Mouse (Mus musculus): ENCODE data around the gene Glrx5. TPM values are rescaled to one million over a fixed set of nuclear protein-coding genes. Genes with fewer than 3 reads are reported as not detected.

Gene Glrx5
- total RNA-seq, 2 experiments from 2014 or later = 57.1 to 65.6 TPM

GRCm38 (mm10) chr12:105003715-105004114, 28.8 kb upstream of the Glrx5 start:
- DNase-seq (ENCODE audit: low spot score in 2 of 2) = no peak

- no peak for DNase-seq (ENCODE audit: low spot score in 2 of 2)
Observed at GRCm38 (mm10) chr12:105004956-105005714, 27.4 kb upstream of the Glrx5 start.

- DNase-seq (ENCODE audit: low spot score in 2 of 2) = no peak
Observed at GRCm38 (mm10) chr12:105005715-105005972, 26.8 kb upstream of the Glrx5 start.

DNA sequence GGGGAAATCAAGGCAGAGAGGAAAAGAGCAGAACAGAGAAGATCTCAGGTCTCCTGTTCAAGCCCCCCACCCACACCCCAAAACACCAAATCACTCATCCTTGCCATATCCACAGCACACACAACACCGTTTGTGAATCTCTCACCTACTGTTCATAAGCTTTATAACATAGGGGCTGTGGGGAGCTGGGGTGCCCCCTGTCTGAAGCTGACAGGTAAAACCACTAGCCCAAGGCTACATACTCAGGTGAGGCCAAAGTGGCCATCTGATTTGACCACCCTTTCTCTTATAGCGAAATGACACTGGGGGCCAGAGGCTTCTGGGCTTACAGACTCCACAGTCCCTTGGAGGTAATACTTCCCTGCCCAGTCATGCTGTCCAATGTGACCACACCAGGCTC, 24.3 kb upstream of the Glrx5 start:
- DNase-seq (ENCODE audit: low spot score in 2 of 2) = no peak

DNA sequence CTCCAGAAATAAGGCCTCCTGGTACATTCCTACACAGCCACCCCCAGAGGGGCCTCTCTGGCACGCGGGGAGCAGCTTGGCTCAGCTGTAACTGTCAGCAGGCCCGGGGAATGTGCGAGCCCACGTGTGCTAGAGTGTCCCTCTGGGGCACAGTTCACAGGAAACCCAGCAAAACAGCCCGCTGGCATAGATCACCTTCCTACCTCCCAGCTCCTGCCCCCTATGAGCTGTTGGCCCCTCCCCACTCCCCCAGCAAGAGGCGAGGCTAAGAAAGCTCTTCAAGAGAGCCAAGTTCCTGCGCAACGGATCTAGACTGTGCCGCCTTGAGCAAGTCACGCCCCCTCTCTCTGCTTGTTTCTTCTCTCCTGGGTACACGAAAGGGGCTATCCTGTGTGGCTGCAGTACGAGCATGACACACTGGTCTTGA, 23.7 kb upstream of the Glrx5 start:
- no peak for DNase-seq (ENCODE audit: low spot score in 2 of 2)

GRCm38 (mm10) chr12:105009370-105010212, 22.9 kb upstream of the Glrx5 start, which contains the start of gene Syne3:
Syne3 (minus strand) TSS chr12:105009809.
- DNase-seq (ENCODE audit: low spot score in 2 of 2) = no peak

DNA sequence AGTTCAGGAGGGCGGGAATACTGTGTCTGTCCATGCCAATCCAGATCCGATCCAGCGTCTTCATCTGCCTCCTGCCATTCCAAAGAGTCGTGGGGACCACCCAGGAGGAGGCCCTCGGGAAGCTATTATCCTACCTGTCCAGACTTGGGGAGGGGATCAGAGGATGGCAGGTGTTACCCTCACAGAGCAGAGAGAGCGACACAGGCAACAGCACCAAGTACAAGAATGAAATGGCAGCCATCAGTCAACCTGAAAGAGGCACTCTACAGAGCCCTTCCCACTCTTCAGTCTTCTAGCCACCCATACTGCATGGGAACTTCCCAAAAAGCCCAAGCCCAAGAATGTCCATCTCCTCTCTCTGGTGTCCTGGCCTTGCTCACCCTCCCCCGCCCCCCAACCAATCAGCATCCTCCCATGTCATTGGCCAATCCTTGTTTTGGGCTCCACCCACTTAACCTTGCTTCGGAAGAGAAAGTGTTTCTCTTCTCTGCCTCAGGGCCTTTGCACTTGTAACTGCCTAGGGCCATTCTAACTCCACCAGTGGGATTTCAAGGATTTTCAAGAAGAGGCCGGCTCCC, 22.2 kb upstream of the Glrx5 start:
- no peak for DNase-seq (ENCODE audit: low spot score in 2 of 2)

DNA sequence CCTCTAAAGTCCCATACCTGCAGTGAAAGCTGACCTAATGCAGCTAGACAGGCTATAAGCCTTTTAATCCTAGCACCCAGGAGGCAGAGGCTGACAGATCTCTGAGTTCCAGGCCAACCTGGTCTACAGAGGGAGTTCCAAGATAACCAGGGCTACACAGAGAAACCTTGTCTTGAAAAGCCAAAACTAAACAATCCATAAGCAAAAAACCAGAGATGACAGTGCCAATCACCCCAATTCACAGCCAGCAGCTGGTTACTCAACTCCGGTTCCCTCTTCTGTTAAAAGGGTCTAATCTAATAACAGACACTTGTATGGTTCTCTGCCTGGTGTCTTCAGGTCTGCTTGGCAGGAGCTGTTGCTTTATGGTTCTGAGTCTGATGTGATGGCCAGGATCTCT, 20.9 kb upstream of the Glrx5 start:
- no peak for DNase-seq (ENCODE audit: low spot score in 2 of 2)

DNA sequence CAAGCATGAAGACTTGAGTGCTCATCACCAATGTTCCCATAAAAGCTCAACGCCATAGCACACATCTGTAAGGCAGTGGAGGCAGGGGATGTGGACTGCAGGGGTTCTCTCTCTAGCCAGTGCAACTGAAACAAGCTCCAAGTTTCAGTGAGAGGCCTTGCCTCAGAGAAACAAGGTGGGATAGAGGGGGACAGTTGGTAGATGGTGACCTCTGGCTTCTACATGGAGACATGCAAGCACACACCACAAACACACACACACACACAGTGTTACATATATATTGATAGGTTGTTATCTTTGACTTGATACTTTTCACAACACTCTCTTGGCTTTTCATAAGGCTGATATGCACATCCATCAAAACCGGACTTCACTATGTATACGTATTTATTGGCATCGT, 20.2 kb upstream of the Glrx5 start:
- DNase-seq (ENCODE audit: low spot score in 2 of 2) = no peak

GRCm38 (mm10) chr12:105013065-105013464, 19.4 kb upstream of the Glrx5 start:
- no peak for DNase-seq (ENCODE audit: low spot score in 2 of 2)

GRCm38 (mm10) chr12:105016199-105016598, 16.3 kb upstream of the Glrx5 start:
- no peak for DNase-seq (ENCODE audit: low spot score in 2 of 2)

DNA sequence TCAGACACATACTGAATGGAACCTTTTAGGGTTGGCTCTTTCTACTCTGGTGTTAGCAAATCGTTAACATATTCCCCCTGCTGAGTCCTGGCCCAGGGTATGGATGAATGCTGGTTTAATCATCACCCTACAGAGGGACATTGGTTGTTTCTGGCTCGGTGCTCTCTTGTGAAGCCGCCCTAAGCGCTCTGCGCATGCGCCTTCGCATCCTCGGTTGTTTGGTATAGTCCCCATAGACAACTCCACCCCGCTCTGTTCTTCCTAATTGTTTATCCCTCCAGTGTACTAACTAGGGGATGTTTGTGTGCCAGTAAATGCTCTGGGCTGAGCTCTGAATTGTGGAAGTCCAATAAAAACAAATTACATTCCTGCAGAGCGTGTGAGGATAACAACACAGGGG, 15.8 kb upstream of the Glrx5 start:
- DNase-seq (ENCODE audit: low spot score in 2 of 2) = no peak

- no peak for DNase-seq (ENCODE audit: low spot score in 2 of 2)
Observed at GRCm38 (mm10) chr12:105019359-105020219, 12.9 kb upstream of the Glrx5 start.

DNA sequence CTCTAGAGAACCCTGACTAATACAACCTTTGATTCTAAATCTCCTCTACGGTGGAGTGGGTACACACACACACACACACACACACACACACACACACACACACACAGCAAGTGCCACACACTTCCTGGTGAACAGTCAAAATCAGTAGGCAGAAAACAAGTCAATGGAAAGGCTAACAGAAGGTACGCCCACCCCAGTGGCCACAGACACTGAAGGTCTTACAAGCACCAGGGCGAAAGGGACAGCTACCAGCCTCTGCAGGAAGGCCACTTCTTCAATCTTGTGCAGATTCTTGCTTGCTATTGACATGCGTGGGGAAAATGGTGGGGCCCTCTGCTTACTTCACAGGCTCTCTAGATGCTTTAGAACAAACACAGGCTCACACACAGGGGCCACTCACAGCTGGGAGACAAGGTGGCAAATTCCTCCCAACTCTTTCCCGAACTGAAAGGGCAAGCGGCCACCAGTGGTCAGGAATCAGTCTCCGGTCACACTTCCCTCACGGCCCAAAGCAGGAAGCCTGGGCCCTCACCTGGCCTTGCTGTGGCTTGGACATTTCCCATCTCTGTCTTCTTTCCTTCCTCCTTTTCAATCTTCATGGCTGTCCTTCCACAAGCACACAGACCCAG, 10.9 kb upstream of the Glrx5 start:
- DNase-seq (ENCODE audit: low spot score in 2 of 2) = no peak

- no peak for DNase-seq (ENCODE audit: low spot score in 2 of 2)
Observed at GRCm38 (mm10) chr12:105022141-105022540, 10.3 kb upstream of the Glrx5 start.

DNA sequence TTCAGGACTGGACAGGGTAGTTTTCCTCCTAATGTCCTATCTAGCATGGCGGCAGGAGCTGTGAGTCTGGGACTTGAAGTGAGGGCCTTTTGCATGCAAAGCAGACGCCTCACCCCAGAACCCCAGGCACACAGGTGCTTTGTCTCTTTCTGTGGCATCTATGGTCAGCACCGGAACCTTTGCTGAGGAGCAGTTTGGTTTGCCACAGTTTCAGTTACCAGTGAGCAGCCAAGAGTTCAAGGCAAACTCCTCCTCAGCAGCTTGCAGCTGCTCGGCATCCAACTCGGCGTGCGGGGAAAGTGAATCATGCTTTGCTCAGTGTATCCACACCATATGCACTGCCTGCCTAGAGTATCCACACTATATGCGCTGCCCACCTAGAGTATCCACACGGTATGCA, 9.7 kb upstream of the Glrx5 start:
- no peak for DNase-seq (ENCODE audit: low spot score in 2 of 2)

GRCm38 (mm10) chr12:105025271-105025946, 7.1 kb upstream of the Glrx5 start:
- peak in 1 of 2 experiments; percentile 82 for DNase-seq (ENCODE audit: low spot score in 2 of 2)

DNA sequence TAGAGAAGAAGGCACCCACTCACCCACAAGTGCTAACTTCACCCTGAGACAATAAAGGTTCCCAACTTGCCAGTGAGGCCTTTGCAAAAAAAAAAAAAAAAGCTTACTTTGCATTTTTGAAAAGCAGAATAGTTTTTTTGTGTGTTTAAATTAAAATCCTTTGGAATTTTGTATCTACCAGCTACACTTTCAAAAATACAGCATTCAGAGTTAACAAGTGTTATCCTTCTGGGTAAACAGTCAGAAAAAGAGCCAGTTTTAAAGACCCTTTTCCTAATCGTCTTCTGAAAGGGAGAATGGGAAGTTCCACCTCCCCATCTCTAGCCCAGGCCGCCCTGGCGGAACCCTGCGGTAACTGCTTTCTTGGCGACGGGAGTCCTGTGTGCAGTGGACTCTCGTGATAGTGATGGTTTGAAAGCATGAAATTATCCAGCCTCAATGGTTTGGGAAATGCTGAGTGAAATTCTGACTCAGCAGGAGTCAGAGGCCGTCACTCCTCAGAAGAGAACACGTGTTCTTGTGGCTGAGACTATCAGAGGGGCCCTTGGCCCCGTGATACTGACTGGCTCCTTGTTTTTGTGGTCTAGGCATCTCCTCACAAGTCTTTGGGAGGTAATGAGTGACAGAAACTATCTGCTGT, 6.4 kb upstream of the Glrx5 start:
- DNase-seq (ENCODE audit: low spot score in 2 of 2) = no peak

- DNase-seq (ENCODE audit: low spot score in 2 of 2) = peak; percentile 63 to 73
Observed at GRCm38 (mm10) chr12:105027323-105027991, 5.0 kb upstream of the Glrx5 start.

All from layer of hippocampus, postnatal 14 days (tissue).